Mouse (Mus musculus): Measurements from ENCODE around the gene Setd2. TPM values are rescaled to one million over a fixed set of nuclear protein-coding genes. Genes with fewer than 3 reads are reported as not detected.

Gene Setd2
- polyA plus RNA-seq, 1 experiment = 11.6 TPM

- no peaks in the 10 kb centered on the region for H3K36me3 ChIP-seq (ENCODE audit: control insufficient read depth, insufficient read depth)
- TF ChIP-seq POLR2AphosphoS2 (IDR thresholded peaks at IDR 0.05; ENCODE audit: insufficient read length, low read depth) = peak; percentile 42
- TF ChIP-seq POLR2A (IDR thresholded peaks at IDR 0.05; ENCODE audit: insufficient read length, low read depth) = peak; percentile 69
- no peak for TF ChIP-seq MYOG (IDR thresholded peaks at IDR 0.05; ENCODE audit: control insufficient read depth in 1 of 3, insufficient read depth in 1 of 3, insufficient read length in 2 of 3, low read depth in 2 of 3)
- peak within 1 kb of the TSS; percentile 96 for H3K4me2 ChIP-seq (ENCODE audit: low read depth)
- H3K27me3 ChIP-seq (ENCODE audit: control insufficient read depth, insufficient read depth, insufficient read length) = no peaks in the 10 kb centered on the region
- peaks cover 46% of the 10 kb centered on the region for H3K79me2 ChIP-seq (ENCODE audit: control insufficient read depth, insufficient read depth)
- peak within 1 kb of the TSS; percentile 86 for H3K4me3 ChIP-seq
- H3ac ChIP-seq (ENCODE audit: control insufficient read depth, insufficient read length) = peak within 1 kb of the TSS; percentile 84
These were observed 124.1 kb downstream of the Setd2 start, which contains the start of gene Ccdc12 for GRCm38 (mm10) chr9:110656249-110657221. Ccdc12 (plus strand) TSS chr9:110656503.

- H3K79me2 ChIP-seq (ENCODE audit: control insufficient read depth, insufficient read depth) = peaks cover 53% of the 10 kb centered on the region
- H3K4me2 ChIP-seq (ENCODE audit: low read depth) = peak overlapping the region; percentile 79
- peak overlapping the region; percentile 86 for H3K4me3 ChIP-seq
These were observed 125.2 kb downstream of the Setd2 start for GRCm38 (mm10) chr9:110657474-110658078.

GRCm38 (mm10) chr9:110659521-110659920, 127.1 kb downstream of the Setd2 start:
- Histone ChIP-seq H3K36me3 (ENCODE audit: control insufficient read depth, insufficient read depth) (no peaks in the 10 kb centered on the region), H3K4me3 (no peak overlapping the region), H3K79me2 (ENCODE audit: control insufficient read depth, insufficient read depth) (peaks cover 63% of the 10 kb centered on the region), H3K27me3 (ENCODE audit: control insufficient read depth, insufficient read depth, insufficient read length) (no peaks in the 10 kb centered on the region), H3ac (ENCODE audit: control insufficient read depth, insufficient read length) (no peak overlapping the region), H3K4me2 (ENCODE audit: low read depth) (no peak overlapping the region)
- TF ChIP-seq USF1 (IDR thresholded peaks at IDR 0.05; ENCODE audit: low read depth) (no peak), CEBPB (IDR thresholded peaks at IDR 0.05; ENCODE audit: insufficient read depth, poor library complexity, severe bottlenecking) (no peak), MYOG (IDR thresholded peaks at IDR 0.05; ENCODE audit: control insufficient read depth in 1 of 3, insufficient read depth in 1 of 3, insufficient read length in 2 of 3, low read depth in 2 of 3) (no peak), TCF3 (IDR thresholded peaks at IDR 0.05; ENCODE audit: insufficient read length, low read depth) (no peak), SRF (IDR thresholded peaks at IDR 0.05; ENCODE audit: control insufficient read depth, insufficient read length, low read depth) (no peak)

More at GRCm38 (mm10) chr9:110657474-110658078, 125.2 kb downstream of the Setd2 start:
- H3K27me3 ChIP-seq (ENCODE audit: control insufficient read depth, insufficient read depth, insufficient read length) = no peaks in the 10 kb centered on the region
- no peak for TF ChIP-seq CEBPB (IDR thresholded peaks at IDR 0.05; ENCODE audit: insufficient read depth, poor library complexity, severe bottlenecking)
- no peak for TF ChIP-seq MYOD1 (IDR thresholded peaks at IDR 0.05; ENCODE audit: control insufficient read depth in 1 of 3, insufficient read length in 2 of 3, low read depth in 2 of 3)
- no peak for TF ChIP-seq TCF12 (IDR thresholded peaks at IDR 0.05; ENCODE audit: insufficient read depth, poor library complexity, severe bottlenecking)
- no peak for TF ChIP-seq TCF3 (IDR thresholded peaks at IDR 0.05; ENCODE audit: insufficient read length, low read depth)
- H3ac ChIP-seq (ENCODE audit: control insufficient read depth, insufficient read length) = no peak overlapping the region
- H3K36me3 ChIP-seq (ENCODE audit: control insufficient read depth, insufficient read depth) = no peaks in the 10 kb centered on the region

DNA sequence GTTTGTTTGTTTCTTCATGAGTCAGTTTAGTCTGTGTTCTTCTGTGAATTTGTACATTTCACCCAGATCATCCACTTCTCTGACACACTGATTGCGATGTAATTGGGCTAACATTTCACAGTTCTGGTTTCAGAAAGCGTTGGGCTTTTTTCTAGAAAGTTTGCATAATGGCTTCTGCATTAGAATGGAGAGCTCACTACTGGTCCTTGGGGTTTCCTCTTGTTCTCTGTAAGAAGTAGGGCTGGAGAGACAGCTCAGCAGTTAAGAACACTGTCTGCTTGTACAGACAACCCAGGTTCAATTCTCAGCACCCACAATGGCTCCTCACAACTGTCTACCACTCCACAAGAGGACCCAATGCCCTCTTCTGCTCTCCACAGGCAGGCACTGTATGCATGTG, 127.8 kb downstream of the Setd2 start:
- TF ChIP-seq MYOD1 (IDR thresholded peaks at IDR 0.05; ENCODE audit: control insufficient read depth in 1 of 3, insufficient read length in 2 of 3, low read depth in 2 of 3) (no peak), POLR2AphosphoS2 (IDR thresholded peaks at IDR 0.05; ENCODE audit: insufficient read length, low read depth) (no peak), MYOG (IDR thresholded peaks at IDR 0.05; ENCODE audit: control insufficient read depth in 1 of 3, insufficient read depth in 1 of 3, insufficient read length in 2 of 3, low read depth in 2 of 3) (no peak), MAX (IDR thresholded peaks at IDR 0.05; ENCODE audit: low read depth) (no peak), E2F4 (IDR thresholded peaks at IDR 0.05; ENCODE audit: insufficient read depth) (no peak), SRF (IDR thresholded peaks at IDR 0.05; ENCODE audit: control insufficient read depth, insufficient read length, low read depth) (no peak), TCF3 (IDR thresholded peaks at IDR 0.05; ENCODE audit: insufficient read length, low read depth) (no peak), POLR2A (IDR thresholded peaks at IDR 0.05; ENCODE audit: insufficient read length, low read depth) (no peak), CEBPB (IDR thresholded peaks at IDR 0.05; ENCODE audit: insufficient read depth, poor library complexity, severe bottlenecking) (no peak), USF1 (IDR thresholded peaks at IDR 0.05; ENCODE audit: low read depth) (no peak)
- H3K36me3 ChIP-seq (ENCODE audit: control insufficient read depth, insufficient read depth) = no peaks in the 10 kb centered on the region
- no peak overlapping the region for H3K4me2 ChIP-seq (ENCODE audit: low read depth)
- no peak overlapping the region for H3K4me3 ChIP-seq
- H3ac ChIP-seq (ENCODE audit: control insufficient read depth, insufficient read length) = no peak overlapping the region
- no peaks in the 10 kb centered on the region for H3K27me3 ChIP-seq (ENCODE audit: control insufficient read depth, insufficient read depth, insufficient read length)
- peaks cover 69% of the 10 kb centered on the region for H3K79me2 ChIP-seq (ENCODE audit: control insufficient read depth, insufficient read depth)

- H3ac ChIP-seq (ENCODE audit: control insufficient read depth, insufficient read length) = no peak overlapping the region
- H3K4me2 ChIP-seq (ENCODE audit: low read depth) = no peak overlapping the region
These were observed 128.6 kb downstream of the Setd2 start for GRCm38 (mm10) chr9:110660856-110661612.

More at GRCm38 (mm10) chr9:110660856-110661612, 128.6 kb downstream of the Setd2 start:
- peaks cover 69% of the 10 kb centered on the region for H3K79me2 ChIP-seq (ENCODE audit: control insufficient read depth, insufficient read depth)
- TF ChIP-seq TCF12 (IDR thresholded peaks at IDR 0.05; ENCODE audit: insufficient read depth, poor library complexity, severe bottlenecking) = no peak
- TF ChIP-seq MAX (IDR thresholded peaks at IDR 0.05; ENCODE audit: low read depth) = no peak
- TF ChIP-seq MYOG (IDR thresholded peaks at IDR 0.05; ENCODE audit: control insufficient read depth in 1 of 3, insufficient read depth in 1 of 3, insufficient read length in 2 of 3, low read depth in 2 of 3) = no peak
- no peak for TF ChIP-seq REST (IDR thresholded peaks at IDR 0.05; ENCODE audit: insufficient read depth, insufficient read length)
- no peak for TF ChIP-seq CEBPB (IDR thresholded peaks at IDR 0.05; ENCODE audit: insufficient read depth, poor library complexity, severe bottlenecking)
- no peak for TF ChIP-seq POLR2AphosphoS2 (IDR thresholded peaks at IDR 0.05; ENCODE audit: insufficient read length, low read depth)
- no peak for TF ChIP-seq SRF (IDR thresholded peaks at IDR 0.05; ENCODE audit: control insufficient read depth, insufficient read length, low read depth)
- no peak for TF ChIP-seq POLR2A (IDR thresholded peaks at IDR 0.05; ENCODE audit: insufficient read length, low read depth)
- TF ChIP-seq MYOD1 (IDR thresholded peaks at IDR 0.05; ENCODE audit: control insufficient read depth in 1 of 3, insufficient read length in 2 of 3, low read depth in 2 of 3) = no peak
- no peak for TF ChIP-seq TCF3 (IDR thresholded peaks at IDR 0.05; ENCODE audit: insufficient read length, low read depth)
- TF ChIP-seq USF1 (IDR thresholded peaks at IDR 0.05; ENCODE audit: low read depth) = no peak
- no peak for TF ChIP-seq E2F4 (IDR thresholded peaks at IDR 0.05; ENCODE audit: insufficient read depth)
- no peaks in the 10 kb centered on the region for H3K27me3 ChIP-seq (ENCODE audit: control insufficient read depth, insufficient read depth, insufficient read length)
- no peak overlapping the region for H3K4me3 ChIP-seq
- H3K36me3 ChIP-seq (ENCODE audit: control insufficient read depth, insufficient read depth) = no peaks in the 10 kb centered on the region
